Mouse (Mus musculus): ENCODE data around the gene Ube2d3. TPM values are rescaled to one million over a fixed set of nuclear protein-coding genes. Genes with fewer than 3 reads are reported as not detected.

Ube2d3 gene
- total RNA-seq (2022) = 100 to 1,000 TPM; 333 to 393 (median 350) TPM

GRCm38 (mm10) chr3:135437758-135438495 lies at the start of gene Ube2d3:
Ube2d3 (plus strand) TSS chr3:135438149.
- peak; percentile 98 for DNase-seq (ENCODE audit: low spot score)

- no peak for DNase-seq (ENCODE audit: low spot score)
Measured at GRCm38 (mm10) chr3:135393186-135393585, 44.8 kb upstream of the Ube2d3 start.

- DNase-seq (ENCODE audit: low spot score) = no peak
Measured at GRCm38 (mm10) chr3:135395085-135395484, 42.9 kb upstream of the Ube2d3 start.

GRCm38 (mm10) chr3:135396081-135396480 lies 41.9 kb upstream of the Ube2d3 start:
- no peak for DNase-seq (ENCODE audit: low spot score)

- no peak for DNase-seq (ENCODE audit: low spot score)
Measured at GRCm38 (mm10) chr3:135397112-135397511, 40.8 kb upstream of the Ube2d3 start.

GRCm38 (mm10) chr3:135402201-135402658 lies 35.7 kb upstream of the Ube2d3 start:
- peak; percentile 86 for DNase-seq (ENCODE audit: low spot score)

- no peak for DNase-seq (ENCODE audit: low spot score)
Measured at GRCm38 (mm10) chr3:135403211-135403610, 34.7 kb upstream of the Ube2d3 start.

- no peak for DNase-seq (ENCODE audit: low spot score)
Measured at GRCm38 (mm10) chr3:135403856-135404255, 34.1 kb upstream of the Ube2d3 start.

GRCm38 (mm10) chr3:135404599-135404998 lies 33.4 kb upstream of the Ube2d3 start:
- DNase-seq (ENCODE audit: low spot score) = no peak

GRCm38 (mm10) chr3:135407351-135407750 lies 30.6 kb upstream of the Ube2d3 start:
- DNase-seq (ENCODE audit: low spot score) = no peak

- DNase-seq (ENCODE audit: low spot score) = no peak
Measured at GRCm38 (mm10) chr3:135409219-135409618, 28.7 kb upstream of the Ube2d3 start.

- no peak for DNase-seq (ENCODE audit: low spot score)
Measured at GRCm38 (mm10) chr3:135411056-135411455, 26.9 kb upstream of the Ube2d3 start.

- DNase-seq (ENCODE audit: low spot score) = peak; percentile 45
Measured at GRCm38 (mm10) chr3:135411824-135412223, 26.1 kb upstream of the Ube2d3 start.

- no peak for DNase-seq (ENCODE audit: low spot score)
Measured at GRCm38 (mm10) chr3:135417245-135417644, 20.7 kb upstream of the Ube2d3 start.

GRCm38 (mm10) chr3:135417799-135418198 lies 20.1 kb upstream of the Ube2d3 start:
- no peak for DNase-seq (ENCODE audit: low spot score)

GRCm38 (mm10) chr3:135420542-135421309 lies 17.2 kb upstream of the Ube2d3 start:
- DNase-seq (ENCODE audit: low spot score) = no peak

GRCm38 (mm10) chr3:135421310-135421594 lies 16.7 kb upstream of the Ube2d3 start:
- DNase-seq (ENCODE audit: low spot score) = no peak

- DNase-seq (ENCODE audit: low spot score) = no peak
Measured at GRCm38 (mm10) chr3:135422232-135422855, 15.6 kb upstream of the Ube2d3 start.

- peak; percentile 74 for DNase-seq (ENCODE audit: low spot score)
Measured at GRCm38 (mm10) chr3:135422856-135423607, 14.9 kb upstream of the Ube2d3 start.

- DNase-seq (ENCODE audit: low spot score) = no peak
Measured at GRCm38 (mm10) chr3:135423608-135424212, 14.2 kb upstream of the Ube2d3 start, which contains the start of gene Cisd2. Cisd2 (minus strand) TSS chr3:135423925.

- no peak for DNase-seq (ENCODE audit: low spot score)
Measured at GRCm38 (mm10) chr3:135436901-135437616, 890 bp upstream of the Ube2d3 start.

All from heart, adult 8-10 months (tissue).